Mouse (Mus musculus): ENCODE data around the gene Cib4. TPM values are rescaled to one million over a fixed set of nuclear protein-coding genes. Genes with fewer than 3 reads are reported as not detected.
A peak's percentile ranks its signal among the peaks of the same experiment; 100 is the strongest.

The Cib4 gene
- polyA plus RNA-seq, 1 experiment from 2014 or later: 0.29 TPM

GRCm38 (mm10) chr5:30513111-30513510 lies 32.5 kb downstream of the Cib4 start:
- no peak overlapping the region for H3K27ac ChIP-seq (replicated peaks)
- H3K27me3 ChIP-seq: no peaks in the 10 kb centered on the region
- no peaks in the 10 kb centered on the region for H3K36me3 ChIP-seq
- H3K4me1 ChIP-seq: 0 out of 2 replicates have a peak, but pooled peaks cover 5% of the 10 kb centered on the region
- H3K9ac ChIP-seq: no peak overlapping the region
- no peak for ATAC-seq (ENCODE audit: insufficient number of reproducible peaks, low FRiP score, low TSS enrichment, low read depth)
- no peak overlapping the region for H3K4me3 ChIP-seq (replicated peaks)
- 71% methylated on average over 8 of the region's 8 CpGs for WGBS
- H3K9me3 ChIP-seq (replicated peaks): no peaks in the 10 kb centered on the region
- no peak overlapping the region for H3K4me2 ChIP-seq (replicated peaks)

GRCm38 (mm10) chr5:30497299-30497698 lies 48.3 kb downstream of the Cib4 start:
- no peaks in the 10 kb centered on the region for H3K9me3 ChIP-seq (replicated peaks)
- H3K36me3 ChIP-seq: no peaks in the 10 kb centered on the region
- H3K9ac ChIP-seq: no peak overlapping the region
- no peaks in the 10 kb centered on the region for H3K27me3 ChIP-seq
- H3K4me1 ChIP-seq: peaks cover 15% of the 10 kb centered on the region
- peak overlapping the region; percentile 31; the same call in 1 of the 2 replicates for H3K27ac ChIP-seq (replicated peaks)
- H3K4me2 ChIP-seq (replicated peaks): no peak overlapping the region
- no peak overlapping the region for H3K4me3 ChIP-seq (replicated peaks)
- ATAC-seq (ENCODE audit: insufficient number of reproducible peaks, low FRiP score, low TSS enrichment, low read depth): no peak
- WGBS: 31% methylated on average over 7 of the region's 7 CpGs

- no peaks in the 10 kb centered on the region for H3K36me3 ChIP-seq
- no peak overlapping the region for H3K4me3 ChIP-seq (replicated peaks)
- H3K9ac ChIP-seq: no peak overlapping the region
- H3K4me2 ChIP-seq (replicated peaks): no peak overlapping the region
- no peaks in the 10 kb centered on the region for H3K9me3 ChIP-seq (replicated peaks)
- H3K27ac ChIP-seq (replicated peaks): no peak overlapping the region
- WGBS: 61% methylated on average over 8 of the region's 8 CpGs
- no peaks in the 10 kb centered on the region for H3K27me3 ChIP-seq
- peaks cover 15% of the 10 kb centered on the region for H3K4me1 ChIP-seq
- ATAC-seq (ENCODE audit: insufficient number of reproducible peaks, low FRiP score, low TSS enrichment, low read depth): no peak
These were observed 48.8 kb downstream of the Cib4 start for GRCm38 (mm10) chr5:30496821-30497220.

- no peaks in the 10 kb centered on the region for H3K36me3 ChIP-seq
- WGBS: 65% methylated on average over 2 of the region's 2 CpGs
- H3K4me3 ChIP-seq (replicated peaks): no peak overlapping the region
- no peaks in the 10 kb centered on the region for H3K9me3 ChIP-seq (replicated peaks)
- H3K9ac ChIP-seq: no peak overlapping the region
- no peak overlapping the region for H3K4me2 ChIP-seq (replicated peaks)
- peak overlapping the region; percentile 63; the same call in 1 of the 2 replicates for H3K27ac ChIP-seq (replicated peaks)
- ATAC-seq (ENCODE audit: insufficient number of reproducible peaks, low FRiP score, low TSS enrichment, low read depth): no peak
- peaks cover 15% of the 10 kb centered on the region for H3K4me1 ChIP-seq
- H3K27me3 ChIP-seq: no peaks in the 10 kb centered on the region
These were observed 50.3 kb downstream of the Cib4 start for GRCm38 (mm10) chr5:30495288-30495687.

DNA sequence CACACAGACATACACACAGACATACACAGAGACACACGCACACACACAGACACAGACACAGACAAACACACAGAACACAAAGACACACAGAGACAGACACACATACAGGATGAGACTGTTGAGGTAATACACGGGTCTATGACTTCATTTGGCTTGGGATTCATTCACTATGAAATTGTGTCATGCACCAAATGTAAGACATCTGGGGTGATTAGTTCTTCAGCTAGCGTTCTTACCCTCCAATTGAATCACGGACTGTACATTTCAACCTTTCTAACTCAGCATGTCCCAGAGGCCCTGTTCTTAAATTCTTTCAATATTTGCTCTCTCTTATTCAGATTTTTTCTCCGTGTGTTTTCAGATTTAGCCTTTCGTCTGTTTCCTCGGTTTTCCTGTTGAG lies 51.0 kb downstream of the Cib4 start:
- no peak overlapping the region for H3K4me2 ChIP-seq (replicated peaks)
- ATAC-seq (ENCODE audit: insufficient number of reproducible peaks, low FRiP score, low TSS enrichment, low read depth): peak; percentile 64; the same call in 1 of the 2 replicates
- no peak overlapping the region for H3K27ac ChIP-seq (replicated peaks)
- H3K27me3 ChIP-seq: no peaks in the 10 kb centered on the region
- H3K4me3 ChIP-seq (replicated peaks): no peak overlapping the region
- H3K4me1 ChIP-seq: peaks cover 15% of the 10 kb centered on the region
- 35% methylated on average over 7 of the region's 7 CpGs for WGBS
- H3K9ac ChIP-seq: no peak overlapping the region
- H3K9me3 ChIP-seq (replicated peaks): no peaks in the 10 kb centered on the region
- H3K36me3 ChIP-seq: no peaks in the 10 kb centered on the region

- H3K4me1 ChIP-seq: peaks cover 15% of the 10 kb centered on the region
- 71% methylated on average over 7 of the region's 7 CpGs for WGBS
- no peak overlapping the region for H3K4me3 ChIP-seq (replicated peaks)
- no peak overlapping the region for H3K9ac ChIP-seq
- H3K9me3 ChIP-seq (replicated peaks): no peaks in the 10 kb centered on the region
- no peak for ATAC-seq (ENCODE audit: insufficient number of reproducible peaks, low FRiP score, low TSS enrichment, low read depth)
- H3K4me2 ChIP-seq (replicated peaks): no peak overlapping the region
- no peaks in the 10 kb centered on the region for H3K36me3 ChIP-seq
- no peaks in the 10 kb centered on the region for H3K27me3 ChIP-seq
- no peak overlapping the region for H3K27ac ChIP-seq (replicated peaks)
These were observed 51.9 kb downstream of the Cib4 start for GRCm38 (mm10) chr5:30493723-30494122.

- H3K36me3 ChIP-seq: no peaks in the 10 kb centered on the region
- no peaks in the 10 kb centered on the region for H3K9me3 ChIP-seq (replicated peaks)
- H3K27ac ChIP-seq (replicated peaks): 0 out of 2 replicates have a peak overlapping the region, but pooled peaks have one; percentile 22
- 57% methylated on average over 5 of the region's 5 CpGs for WGBS
- H3K4me1 ChIP-seq: no peaks in the 10 kb centered on the region
- H3K9ac ChIP-seq: no peak overlapping the region
- H3K4me2 ChIP-seq (replicated peaks): no peak overlapping the region
- H3K27me3 ChIP-seq: no peaks in the 10 kb centered on the region
- no peak overlapping the region for H3K4me3 ChIP-seq (replicated peaks)
- ATAC-seq (ENCODE audit: insufficient number of reproducible peaks, low FRiP score, low TSS enrichment, low read depth): no peak
These were observed 54.8 kb downstream of the Cib4 start for GRCm38 (mm10) chr5:30490845-30491244.

DNA sequence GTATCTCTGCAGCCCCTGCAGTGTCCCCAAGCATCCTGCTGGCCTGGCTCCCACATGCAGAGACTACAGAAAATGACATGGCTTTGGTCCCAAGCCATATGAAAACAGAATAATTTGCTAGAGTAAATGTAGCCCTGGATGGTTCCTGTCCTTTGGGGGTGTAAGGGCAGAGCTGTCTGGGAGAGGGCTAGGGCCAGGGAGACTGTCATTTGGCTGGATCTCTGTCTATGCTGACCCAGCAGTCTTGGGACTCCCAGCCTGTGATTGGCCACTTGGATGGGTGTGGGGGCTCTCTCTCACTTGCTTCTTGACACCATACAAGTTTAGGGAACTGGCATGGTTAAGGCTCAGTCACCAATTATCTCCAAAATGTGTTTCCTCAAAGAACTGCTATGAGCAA lies 55.4 kb downstream of the Cib4 start:
- H3K36me3 ChIP-seq: no peaks in the 10 kb centered on the region
- H3K9ac ChIP-seq: no peak overlapping the region
- H3K9me3 ChIP-seq (replicated peaks): no peaks in the 10 kb centered on the region
- H3K27me3 ChIP-seq: no peaks in the 10 kb centered on the region
- no peak for ATAC-seq (ENCODE audit: insufficient number of reproducible peaks, low FRiP score, low TSS enrichment, low read depth)
- H3K27ac ChIP-seq (replicated peaks): no peak overlapping the region
- no peaks in the 10 kb centered on the region for H3K4me1 ChIP-seq
- H3K4me3 ChIP-seq (replicated peaks): no peak overlapping the region
- no peak overlapping the region for H3K4me2 ChIP-seq (replicated peaks)

GRCm38 (mm10) chr5:30485136-30485535 lies 60.5 kb downstream of the Cib4 start:
- no peak overlapping the region for H3K4me3 ChIP-seq (replicated peaks)
- H3K9ac ChIP-seq: no peak overlapping the region
- H3K4me1 ChIP-seq: 0 out of 2 replicates have a peak, but pooled peaks cover 3% of the 10 kb centered on the region
- 67% methylated on average over 6 of the region's 6 CpGs for WGBS
- H3K4me2 ChIP-seq (replicated peaks): no peak overlapping the region
- H3K27ac ChIP-seq (replicated peaks): no peak overlapping the region
- H3K27me3 ChIP-seq: no peaks in the 10 kb centered on the region
- H3K9me3 ChIP-seq (replicated peaks): no peaks in the 10 kb centered on the region
- no peaks in the 10 kb centered on the region for H3K36me3 ChIP-seq
- ATAC-seq (ENCODE audit: insufficient number of reproducible peaks, low FRiP score, low TSS enrichment, low read depth): no peak

DNA sequence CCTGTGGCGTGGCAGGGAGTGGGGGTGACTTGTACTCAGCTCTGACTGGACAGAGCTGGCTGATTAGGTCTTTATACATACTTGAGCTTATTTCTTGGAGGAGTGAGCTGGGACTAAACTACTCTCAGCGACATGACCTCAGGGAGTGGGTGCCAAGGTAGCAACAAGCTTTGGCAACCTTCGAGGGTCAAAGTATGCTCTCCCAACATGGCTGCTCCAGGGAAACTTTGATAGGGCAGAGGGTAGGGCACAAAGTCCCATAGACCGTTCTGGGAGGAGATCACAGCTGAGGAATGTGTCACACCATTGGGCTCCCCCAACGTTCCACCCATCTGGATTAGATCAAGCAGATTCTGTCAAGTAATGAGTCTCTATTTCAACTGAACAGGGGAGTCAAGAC lies 61.0 kb downstream of the Cib4 start:
- no peaks in the 10 kb centered on the region for H3K27me3 ChIP-seq
- no peak overlapping the region for H3K4me2 ChIP-seq (replicated peaks)
- H3K36me3 ChIP-seq: no peaks in the 10 kb centered on the region
- no peak overlapping the region for H3K9ac ChIP-seq
- ATAC-seq (ENCODE audit: insufficient number of reproducible peaks, low FRiP score, low TSS enrichment, low read depth): no peak
- H3K9me3 ChIP-seq (replicated peaks): no peaks in the 10 kb centered on the region
- WGBS: 64% methylated on average over 5 of the region's 5 CpGs
- no peak overlapping the region for H3K4me3 ChIP-seq (replicated peaks)
- H3K4me1 ChIP-seq: 0 out of 2 replicates have a peak, but pooled peaks cover 3% of the 10 kb centered on the region
- H3K27ac ChIP-seq (replicated peaks): no peak overlapping the region

DNA sequence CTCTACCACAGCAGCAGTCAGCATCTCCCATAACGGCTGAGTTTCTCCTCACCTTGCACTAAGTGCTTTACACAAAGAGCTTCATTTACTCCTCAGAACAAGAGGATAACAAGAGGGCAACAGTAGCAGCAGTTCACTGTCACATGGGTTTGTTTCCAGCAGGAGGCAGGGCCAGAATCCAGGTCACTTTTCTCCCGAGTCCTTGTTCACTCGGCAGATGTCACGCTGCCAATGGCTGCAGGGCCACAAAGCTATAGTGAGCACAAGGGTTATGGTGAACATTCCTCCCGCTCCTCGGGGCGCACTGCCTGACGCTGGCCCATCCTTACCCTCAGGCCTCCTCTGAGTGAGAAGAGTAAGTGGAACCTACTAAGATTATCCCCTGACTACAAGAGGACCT lies 62.1 kb downstream of the Cib4 start:
- Histone ChIP-seq H3K4me3 (replicated peaks) (no peak overlapping the region), H3K9ac (no peak overlapping the region), H3K27ac (replicated peaks) (no peak overlapping the region), H3K36me3 (no peaks in the 10 kb centered on the region), H3K4me2 (replicated peaks) (no peak overlapping the region), H3K27me3 (no peaks in the 10 kb centered on the region), H3K9me3 (replicated peaks) (no peaks in the 10 kb centered on the region), H3K4me1 (0 out of 2 replicates have a peak, but pooled peaks cover 3% of the 10 kb centered on the region)
- no peak for ATAC-seq (ENCODE audit: insufficient number of reproducible peaks, low FRiP score, low TSS enrichment, low read depth)
- 74% methylated on average over 8 of the region's 8 CpGs for WGBS

- Histone ChIP-seq H3K9ac (no peak overlapping the region), H3K27ac (replicated peaks) (no peak overlapping the region), H3K4me1 (0 out of 2 replicates have a peak, but pooled peaks cover 3% of the 10 kb centered on the region), H3K4me2 (replicated peaks) (no peak overlapping the region), H3K4me3 (replicated peaks) (no peak overlapping the region), H3K9me3 (replicated peaks) (no peaks in the 10 kb centered on the region), H3K27me3 (no peaks in the 10 kb centered on the region), H3K36me3 (no peaks in the 10 kb centered on the region)
- 14% methylated on average over 5 of the region's 5 CpGs for WGBS
- no peak for ATAC-seq (ENCODE audit: insufficient number of reproducible peaks, low FRiP score, low TSS enrichment, low read depth)
These were observed 63.3 kb downstream of the Cib4 start for GRCm38 (mm10) chr5:30482319-30482718.
